Mouse (Mus musculus): ENCODE data around the gene Hnrnpa2b1. TPM values are rescaled to one million over a fixed set of nuclear protein-coding genes. Genes with fewer than 3 reads are reported as not detected.

Gene Hnrnpa2b1
- polyA plus RNA-seq, 1 experiment from 2014 or later, result 701 TPM

DNA sequence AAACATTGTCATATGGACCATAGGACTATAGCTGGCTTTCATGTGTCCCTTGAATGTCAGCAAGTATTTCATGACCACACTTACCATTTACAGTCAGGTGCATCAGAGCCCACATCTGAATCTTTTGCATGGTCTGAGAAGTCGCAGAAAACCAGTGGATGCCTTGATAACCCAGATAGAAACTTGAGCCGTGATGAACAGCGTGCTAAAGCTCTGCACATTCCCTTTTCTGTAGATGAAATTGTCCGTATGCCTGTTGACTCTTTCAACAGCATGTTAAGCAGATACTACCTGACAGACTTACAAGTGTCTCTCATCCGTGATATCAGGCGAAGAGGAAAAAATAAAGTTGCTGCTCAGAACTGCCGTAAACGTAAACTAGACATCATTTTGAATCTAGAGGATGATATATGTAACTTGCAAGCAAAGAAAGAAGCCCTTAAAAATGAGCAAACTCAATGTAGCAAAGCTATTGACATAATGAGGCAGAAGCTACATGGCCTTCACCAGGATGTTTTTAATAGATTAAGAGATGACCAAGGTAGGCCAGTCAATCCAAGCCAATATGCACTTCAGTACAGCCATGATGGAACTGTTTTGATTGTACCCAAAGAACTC lies 11.8 kb downstream of the Hnrnpa2b1 start:
- WGBS, result 89% methylated on average over 8 of the region's 8 CpGs
- Histone ChIP-seq H3K36me3 (replicated peaks; ENCODE audit: control insufficient read depth, insufficient read depth) (peaks cover 55% of the 10 kb centered on the region), H3K4me2 (replicated peaks) (no peak overlapping the region), H3K9me3 (ENCODE audit: control insufficient read depth, low read length) (no peaks in the 10 kb centered on the region), H3K27ac (no peak overlapping the region), H3K27me3 (ENCODE audit: control insufficient read depth, insufficient read depth, low read length) (no peaks in the 10 kb centered on the region), H3K9ac (no peak overlapping the region), H3K4me3 (replicated peaks; ENCODE audit: low read length) (no peak overlapping the region), H3K4me1 (replicated peaks; ENCODE audit: control insufficient read depth, insufficient read depth, low read length) (no peaks in the 10 kb centered on the region)
- DNase-seq (ENCODE audit: low spot score), result no peak
- ATAC-seq (ENCODE audit: low FRiP score), result no peak

DNA sequence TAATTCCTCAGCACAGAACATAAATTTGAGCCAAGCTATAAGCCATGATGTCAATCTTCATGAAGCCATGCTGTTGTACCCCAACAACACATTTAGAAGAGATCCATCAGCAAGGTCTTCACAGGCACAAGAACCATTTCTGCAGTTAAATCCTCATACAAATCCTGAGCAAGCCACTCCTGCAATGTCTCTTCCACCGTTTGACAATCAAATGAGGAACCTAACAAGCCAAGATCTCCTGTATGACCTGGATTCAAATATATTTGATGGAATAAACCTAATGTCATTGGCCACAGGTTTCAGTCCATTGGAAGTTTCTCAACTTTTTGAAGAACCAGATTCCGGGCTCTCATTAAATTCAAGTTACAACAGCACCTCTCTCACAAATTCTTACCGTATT lies 12.4 kb downstream of the Hnrnpa2b1 start:
- Histone ChIP-seq H3K4me3 (replicated peaks; ENCODE audit: low read length) (no peak overlapping the region), H3K4me2 (replicated peaks) (no peak overlapping the region), H3K27me3 (ENCODE audit: control insufficient read depth, insufficient read depth, low read length) (no peaks in the 10 kb centered on the region), H3K9ac (no peak overlapping the region), H3K27ac (no peak overlapping the region), H3K4me1 (replicated peaks; ENCODE audit: control insufficient read depth, insufficient read depth, low read length) (no peaks in the 10 kb centered on the region), H3K36me3 (replicated peaks; ENCODE audit: control insufficient read depth, insufficient read depth) (peaks cover 52% of the 10 kb centered on the region), H3K9me3 (ENCODE audit: control insufficient read depth, low read length) (no peaks in the 10 kb centered on the region)
- DNase-seq (ENCODE audit: low spot score) (no peak), ATAC-seq (ENCODE audit: low FRiP score) (no peak)
- WGBS, result 82% methylated on average over 3 of the region's 3 CpGs

DNA sequence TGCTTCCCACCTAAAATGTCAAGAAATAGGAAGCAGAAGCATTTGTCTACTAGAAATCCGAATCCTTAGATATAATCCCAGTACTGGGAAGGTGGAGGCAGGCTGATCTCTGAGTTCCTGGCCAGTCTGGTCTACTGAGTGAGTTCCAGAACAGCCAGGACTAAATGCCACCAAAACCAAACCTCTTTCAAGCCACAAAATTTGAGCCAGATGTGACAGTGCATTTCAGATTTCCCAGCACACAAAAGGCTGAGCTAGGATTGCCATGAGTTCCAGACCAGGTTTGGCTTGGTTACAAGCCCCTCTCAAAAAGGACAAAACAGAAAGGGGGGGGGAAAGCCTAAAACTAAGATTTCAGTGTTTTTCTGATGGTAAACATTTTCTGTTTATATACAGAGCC lies 13.5 kb downstream of the Hnrnpa2b1 start:
- Histone ChIP-seq H3K36me3 (replicated peaks; ENCODE audit: control insufficient read depth, insufficient read depth) (peaks cover 42% of the 10 kb centered on the region), H3K4me1 (replicated peaks; ENCODE audit: control insufficient read depth, insufficient read depth, low read length) (no peaks in the 10 kb centered on the region), H3K4me3 (replicated peaks; ENCODE audit: low read length) (no peak overlapping the region), H3K4me2 (replicated peaks) (no peak overlapping the region), H3K9ac (no peak overlapping the region), H3K27ac (no peak overlapping the region), H3K9me3 (ENCODE audit: control insufficient read depth, low read length) (no peaks in the 10 kb centered on the region), H3K27me3 (ENCODE audit: control insufficient read depth, insufficient read depth, low read length) (no peaks in the 10 kb centered on the region)
- 73% methylated on average over 1 of the region's 1 CpGs for WGBS
- ATAC-seq (ENCODE audit: low FRiP score) (no peak), DNase-seq (ENCODE audit: low spot score) (no peak)

DNA sequence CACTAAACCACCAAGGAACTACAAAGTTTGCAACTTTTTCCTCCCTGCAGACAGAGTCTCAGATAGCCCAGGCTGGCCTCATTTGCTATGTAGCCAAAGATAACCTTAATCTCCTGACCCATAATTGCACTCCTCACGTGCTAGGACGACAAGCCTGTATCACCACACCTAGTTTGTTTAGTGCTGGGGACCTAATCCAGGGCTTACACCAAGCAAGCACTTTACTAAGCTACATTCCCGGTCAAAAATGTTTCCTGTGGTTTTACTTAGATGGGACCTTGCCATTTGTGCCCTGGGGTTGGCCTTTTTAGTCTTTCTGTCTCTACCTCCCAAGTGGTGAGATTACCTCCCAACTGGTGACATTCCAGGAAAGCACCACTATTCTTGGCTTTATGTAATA lies 14.7 kb downstream of the Hnrnpa2b1 start:
- H3K4me3 ChIP-seq (replicated peaks; ENCODE audit: low read length), result no peak overlapping the region
- ATAC-seq (ENCODE audit: low FRiP score) (no peak), DNase-seq (ENCODE audit: low spot score) (no peak)
- peaks cover 31% of the 10 kb centered on the region for H3K36me3 ChIP-seq (replicated peaks; ENCODE audit: control insufficient read depth, insufficient read depth)
- H3K4me2 ChIP-seq (replicated peaks), result no peak overlapping the region
- H3K4me1 ChIP-seq (replicated peaks; ENCODE audit: control insufficient read depth, insufficient read depth, low read length), result no peaks in the 10 kb centered on the region
- H3K9me3 ChIP-seq (ENCODE audit: control insufficient read depth, low read length), result no peaks in the 10 kb centered on the region
- no peak overlapping the region for H3K27ac ChIP-seq
- WGBS, result 65% methylated on average over 3 of the region's 3 CpGs
- H3K27me3 ChIP-seq (ENCODE audit: control insufficient read depth, insufficient read depth, low read length), result no peaks in the 10 kb centered on the region
- H3K9ac ChIP-seq, result no peak overlapping the region

DNA sequence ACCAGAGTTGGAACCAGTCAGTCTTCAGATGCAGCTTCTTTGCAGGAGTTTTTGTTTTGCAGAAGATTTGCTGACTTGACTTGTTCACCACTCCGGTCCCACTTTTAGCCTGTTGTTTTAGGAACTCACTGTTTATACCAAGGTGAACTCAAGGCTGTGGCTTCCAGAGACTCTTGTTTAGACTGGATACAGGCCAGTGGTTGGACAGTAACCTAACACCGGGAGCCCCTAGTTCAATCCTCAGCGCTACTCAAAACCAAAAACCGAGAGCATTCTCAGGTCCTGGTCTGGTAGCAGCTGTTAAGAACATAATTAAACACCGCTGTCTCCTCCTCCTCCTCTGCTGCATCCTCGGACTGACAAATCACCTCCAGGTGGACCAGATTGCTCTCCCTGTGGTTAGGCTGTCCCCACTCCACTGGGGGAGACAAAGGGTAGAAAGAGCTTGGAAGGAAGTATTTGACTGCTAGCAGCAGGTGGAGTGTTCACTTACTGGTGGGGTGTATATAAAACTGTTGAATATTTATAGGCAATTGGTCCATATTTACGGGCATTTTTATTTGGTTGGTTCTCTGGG lies 16.7 kb downstream of the Hnrnpa2b1 start:
- Histone ChIP-seq H3K27ac (no peak overlapping the region), H3K9me3 (ENCODE audit: control insufficient read depth, low read length) (no peaks in the 10 kb centered on the region), H3K4me1 (replicated peaks; ENCODE audit: control insufficient read depth, insufficient read depth, low read length) (no peaks in the 10 kb centered on the region), H3K4me3 (replicated peaks; ENCODE audit: low read length) (no peak overlapping the region), H3K9ac (no peak overlapping the region), H3K4me2 (replicated peaks) (no peak overlapping the region), H3K27me3 (ENCODE audit: control insufficient read depth, insufficient read depth, low read length) (no peaks in the 10 kb centered on the region), H3K36me3 (replicated peaks; ENCODE audit: control insufficient read depth, insufficient read depth) (peaks cover 14% of the 10 kb centered on the region)
- DNase-seq (ENCODE audit: low spot score) (no peak), ATAC-seq (ENCODE audit: low FRiP score) (no peak)
- 67% methylated on average over 7 of the region's 7 CpGs for WGBS

DNA sequence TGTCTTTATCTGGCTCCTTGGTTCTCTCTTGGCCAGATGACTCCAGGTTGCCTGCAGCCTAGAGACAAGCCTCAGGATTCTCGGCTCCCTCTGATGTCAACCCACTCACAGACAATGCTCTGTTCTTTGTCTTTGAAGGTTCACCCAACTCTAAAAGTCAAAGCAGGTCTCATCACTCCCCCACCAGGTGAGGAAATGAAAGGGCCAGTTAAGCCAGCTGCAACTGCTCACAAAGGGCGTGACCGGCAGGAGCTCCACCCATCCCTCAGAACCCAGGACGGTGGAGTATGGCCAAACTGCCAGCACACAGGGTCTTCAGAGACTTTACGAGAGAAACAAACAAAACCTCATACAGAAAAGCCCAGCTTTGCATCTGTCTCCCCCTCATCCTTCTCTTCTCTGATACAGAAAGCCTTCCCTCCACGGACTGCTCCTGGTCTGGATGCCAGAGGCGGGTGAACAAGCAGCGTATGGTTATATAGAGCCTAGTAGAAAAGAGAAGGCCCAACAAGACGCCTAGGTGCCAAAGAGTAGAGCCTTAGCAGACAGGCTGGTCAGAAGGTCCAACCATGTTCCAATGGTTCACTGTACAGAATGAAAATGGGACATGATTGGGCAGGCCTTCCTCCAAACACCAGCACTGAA lies 27.4 kb downstream of the Hnrnpa2b1 start:
- no peaks in the 10 kb centered on the region for H3K36me3 ChIP-seq (replicated peaks; ENCODE audit: control insufficient read depth, insufficient read depth)
- no peaks in the 10 kb centered on the region for H3K27me3 ChIP-seq (ENCODE audit: control insufficient read depth, insufficient read depth, low read length)
- no peak overlapping the region for H3K9ac ChIP-seq
- DNase-seq (ENCODE audit: low spot score), result no peak
- no peaks in the 10 kb centered on the region for H3K9me3 ChIP-seq (ENCODE audit: control insufficient read depth, low read length)
- H3K27ac ChIP-seq, result no peak overlapping the region
- WGBS, result 68% methylated on average over 9 of the region's 9 CpGs
- H3K4me1 ChIP-seq (replicated peaks; ENCODE audit: control insufficient read depth, insufficient read depth, low read length), result no peaks in the 10 kb centered on the region
- ATAC-seq (ENCODE audit: low FRiP score), result no peak
- no peak overlapping the region for H3K4me2 ChIP-seq (replicated peaks)
- no peak overlapping the region for H3K4me3 ChIP-seq (replicated peaks; ENCODE audit: low read length)

DNA sequence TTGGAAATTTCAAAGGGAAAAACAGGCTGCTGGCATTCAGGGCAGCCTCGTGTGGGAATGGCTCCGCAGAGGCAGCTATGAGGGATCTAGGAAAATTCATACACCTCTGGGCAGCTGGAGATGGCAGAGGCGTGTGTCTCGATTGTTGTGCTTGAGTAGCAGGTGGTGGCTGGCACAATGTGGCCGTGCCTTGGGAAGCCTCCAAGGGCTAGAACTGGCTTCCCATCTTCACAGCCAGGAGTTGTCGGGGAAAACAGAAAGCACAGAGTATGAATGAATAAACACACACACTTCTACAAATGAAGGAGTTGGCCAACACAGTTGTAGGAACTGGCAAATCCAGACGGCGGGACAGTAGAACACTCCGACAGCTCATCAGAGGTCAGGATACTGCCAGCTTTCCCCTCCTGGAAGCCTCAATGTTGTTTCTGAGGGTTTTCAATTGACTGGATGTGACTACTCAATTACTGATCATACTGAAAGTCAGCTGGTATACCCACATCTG lies 30.8 kb downstream of the Hnrnpa2b1 start:
- H3K27me3 ChIP-seq (ENCODE audit: control insufficient read depth, insufficient read depth, low read length), result peaks cover 13% of the 10 kb centered on the region
- no peak overlapping the region for H3K4me2 ChIP-seq (replicated peaks)
- no peak for DNase-seq (ENCODE audit: low spot score)
- WGBS, result 76% methylated on average over 9 of the region's 9 CpGs
- no peak overlapping the region for H3K27ac ChIP-seq
- no peak for ATAC-seq (ENCODE audit: low FRiP score)
- H3K9ac ChIP-seq, result no peak overlapping the region
- H3K9me3 ChIP-seq (ENCODE audit: control insufficient read depth, low read length), result no peaks in the 10 kb centered on the region
- H3K36me3 ChIP-seq (replicated peaks; ENCODE audit: control insufficient read depth, insufficient read depth), result no peaks in the 10 kb centered on the region
- 0 out of 2 replicates have a peak, but pooled peaks cover 9% of the 10 kb centered on the region for H3K4me1 ChIP-seq (replicated peaks; ENCODE audit: control insufficient read depth, insufficient read depth, low read length)
- H3K4me3 ChIP-seq (replicated peaks; ENCODE audit: low read length), result no peak overlapping the region

DNA sequence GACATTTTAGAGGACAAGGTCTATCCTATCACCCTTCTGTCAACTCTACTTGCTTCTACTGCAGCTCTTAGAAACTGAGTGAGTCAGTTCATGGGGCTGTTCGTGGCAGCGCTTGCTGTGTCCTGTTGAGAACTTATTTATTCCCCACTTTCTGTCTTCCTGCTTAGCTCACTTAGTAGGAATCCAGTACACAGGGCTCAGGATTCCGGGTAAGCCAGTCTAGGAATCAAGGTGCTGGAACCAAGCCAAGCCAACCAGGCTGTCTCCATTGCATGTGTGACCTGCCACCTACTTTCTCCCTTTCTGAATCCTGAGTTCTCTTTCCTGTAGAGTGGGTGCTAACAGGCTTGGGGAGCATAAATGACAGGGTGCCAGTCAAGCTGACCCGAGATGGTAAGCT lies 32.0 kb downstream of the Hnrnpa2b1 start:
- H3K9me3 ChIP-seq (ENCODE audit: control insufficient read depth, low read length), result no peaks in the 10 kb centered on the region
- 0 out of 2 replicates have a peak, but pooled peaks cover 11% of the 10 kb centered on the region for H3K4me1 ChIP-seq (replicated peaks; ENCODE audit: control insufficient read depth, insufficient read depth, low read length)
- no peak overlapping the region for H3K9ac ChIP-seq
- 80% methylated on average over 4 of the region's 4 CpGs for WGBS
- DNase-seq (ENCODE audit: low spot score) (no peak), ATAC-seq (ENCODE audit: low FRiP score) (no peak)
- no peaks in the 10 kb centered on the region for H3K36me3 ChIP-seq (replicated peaks; ENCODE audit: control insufficient read depth, insufficient read depth)
- peaks cover 19% of the 10 kb centered on the region for H3K27me3 ChIP-seq (ENCODE audit: control insufficient read depth, insufficient read depth, low read length)
- H3K27ac ChIP-seq, result no peak overlapping the region
- H3K4me2 ChIP-seq (replicated peaks), result no peak overlapping the region
- no peak overlapping the region for H3K4me3 ChIP-seq (replicated peaks; ENCODE audit: low read length)

DNA sequence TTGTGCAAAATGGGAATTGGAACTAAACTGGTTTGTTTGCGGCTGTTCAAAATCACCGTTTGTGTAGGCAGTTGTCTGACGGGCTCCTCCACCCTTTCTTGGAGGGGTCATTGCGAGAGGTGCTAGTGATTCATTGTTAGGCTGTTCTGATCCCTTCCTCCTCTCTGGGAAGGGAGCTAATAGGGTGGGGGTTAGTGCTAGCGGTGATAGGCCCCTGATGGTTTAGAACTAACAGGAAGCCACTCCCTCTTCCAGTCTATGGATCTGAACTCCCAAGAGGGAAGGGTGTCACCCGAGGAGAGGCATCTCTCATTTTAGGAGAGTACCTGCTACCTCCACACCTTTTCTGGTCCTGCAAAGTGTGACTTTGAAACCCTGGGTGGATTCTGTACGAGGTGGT lies 35.4 kb downstream of the Hnrnpa2b1 start:
- no peak for ATAC-seq (ENCODE audit: low FRiP score)
- Histone ChIP-seq H3K9me3 (ENCODE audit: control insufficient read depth, low read length) (no peaks in the 10 kb centered on the region), H3K27me3 (ENCODE audit: control insufficient read depth, insufficient read depth, low read length) (peaks cover 19% of the 10 kb centered on the region), H3K9ac (no peak overlapping the region; the same call in 1 of the 2 replicates), H3K27ac (no peak overlapping the region), H3K4me2 (replicated peaks) (peak overlapping the region; percentile 87), H3K36me3 (replicated peaks; ENCODE audit: control insufficient read depth, insufficient read depth) (no peaks in the 10 kb centered on the region), H3K4me1 (replicated peaks; ENCODE audit: control insufficient read depth, insufficient read depth, low read length) (0 out of 2 replicates have a peak, but pooled peaks cover 11% of the 10 kb centered on the region), H3K4me3 (replicated peaks; ENCODE audit: low read length) (peak overlapping the region; percentile 68)
- no peak for DNase-seq (ENCODE audit: low spot score)
- 36% methylated on average over 7 of the region's 7 CpGs for WGBS
